Mouse (Mus musculus): ENCODE results near the gene Kcnmb3.
"Not testable (repeated sequence)": the region's sequence is repeated elsewhere in the genome, so short reads cannot be mapped to it uniquely, and the experiment has no call there.

Gene Kcnmb3

GRCm38 (mm10) chr3:32430394-32430793, 61.6 kb downstream of the Kcnmb3 start:
- DNase-seq (ENCODE audit: low spot score in 2 of 2): no peak

DNA sequence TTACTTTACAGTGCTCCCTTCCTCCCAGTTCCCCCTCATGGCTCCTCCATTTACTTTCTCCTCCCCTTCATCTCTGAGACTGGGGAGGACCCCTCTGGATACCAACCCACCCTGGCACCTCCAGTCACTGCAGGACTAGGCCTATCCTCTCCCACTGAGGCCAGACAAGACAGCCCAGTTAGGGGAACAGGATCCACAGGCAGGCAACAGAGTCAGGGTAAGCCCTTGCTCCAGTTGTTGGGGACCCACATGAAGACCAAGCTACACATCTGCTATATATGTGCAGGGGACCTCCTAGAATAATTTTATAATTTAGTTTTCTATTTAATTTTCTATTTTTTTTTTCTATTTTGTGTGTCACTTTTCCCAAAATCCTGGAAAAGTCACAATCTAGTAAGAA, 62.7 kb downstream of the Kcnmb3 start:
- DNase-seq (ENCODE audit: low spot score in 2 of 2): not testable (repeated sequence)

GRCm38 (mm10) chr3:32428921-32429320, 63.1 kb downstream of the Kcnmb3 start:
- DNase-seq (ENCODE audit: low spot score in 2 of 2): no peak

DNA sequence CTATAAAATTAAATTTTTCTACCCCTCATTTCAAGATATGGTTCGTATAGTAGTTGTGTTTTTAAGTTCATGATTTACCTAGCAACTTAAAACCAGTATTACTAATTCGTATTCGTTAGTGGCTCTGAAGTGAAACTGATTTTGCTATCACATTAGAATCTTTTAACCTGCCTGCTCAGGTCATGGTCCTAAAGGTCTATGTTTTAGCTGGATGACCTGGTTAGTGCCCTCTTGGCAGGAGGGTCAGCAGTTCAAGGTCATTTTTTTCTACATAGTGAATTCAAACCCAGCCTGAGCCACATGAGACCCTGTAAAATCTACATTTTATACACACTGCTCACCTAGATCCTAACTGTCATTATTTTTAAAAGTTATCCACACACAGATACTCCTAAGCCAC, 63.7 kb downstream of the Kcnmb3 start:
- DNase-seq (ENCODE audit: low spot score in 2 of 2): no peak

GRCm38 (mm10) chr3:32427695-32428094, 64.3 kb downstream of the Kcnmb3 start:
- DNase-seq (ENCODE audit: low spot score in 2 of 2): no peak

Data from frontal cortex, postnatal 25 days (tissue).